Mouse (Mus musculus) hindbrain, embryonic 14.5 days (tissue): Measurements from ENCODE around the gene Lef1. TPM values are rescaled to one million over a fixed set of nuclear protein-coding genes. Genes with fewer than 3 reads are reported as not detected.

ENCODE experiments used
- ATAC-seq: fragments of 200-750 bp; cut with Nextera tagmentation; 2 replicates; pipeline ENCODE4 v1.8.0; 2017; ENCODE audit warnings: moderate number of reproducible peaks, mild to moderate bottlenecking, moderate TSS enrichment, moderate library complexity; ENCODE audit not compliant: low FRiP score
- DNase-seq: peaks from one replicate; pipeline ENCODE4 v3.0.0-alpha.2; 2015; ENCODE audit warnings: low spot score
- H3K27ac ChIP-seq: fragments of 300-500 bp; sonication (generic); 2 replicates; pipeline ENCODE4 v1.5.1; 2014; ENCODE audit warnings: mild to moderate bottlenecking, moderate library complexity
- H3K27me3 ChIP-seq: fragments of 300-500 bp; sonication (generic); 2 replicates; pipeline ENCODE4 v1.6.1; 2014; ENCODE audit warnings: mild to moderate bottlenecking, low read length, mixed read lengths; ENCODE audit not compliant: control insufficient read depth, insufficient read depth
- H3K36me3 ChIP-seq: fragments of 300-500 bp; sonication (generic); replicated peaks from 2 replicates; pipeline ENCODE4 v1.6.1; 2014; ENCODE audit not compliant: control insufficient read depth, insufficient read depth
- H3K4me1 ChIP-seq: fragments of 300-500 bp; sonication (generic); replicated peaks from 2 replicates; pipeline ENCODE4 v1.6.1; 2014; ENCODE audit warnings: antibody characterized with exemption, low read length, mixed read lengths; ENCODE audit not compliant: control insufficient read depth, insufficient read depth
- H3K4me2 ChIP-seq: fragments of 300-500 bp; sonication (generic); replicated peaks from 2 replicates; pipeline ENCODE4 v1.6.1; 2014; ENCODE audit warnings: mild to moderate bottlenecking, moderate library complexity
- H3K4me3 ChIP-seq: fragments of 300-500 bp; sonication (generic); replicated peaks from 2 replicates; pipeline ENCODE4 v1.5.1; 2014; ENCODE audit warnings: mild to moderate bottlenecking, low read length
- H3K9ac ChIP-seq: fragments of 300-500 bp; sonication (generic); 2 replicates; pipeline ENCODE4 v1.6.1; 2014
- H3K9me3 ChIP-seq: fragments of 300-500 bp; sonication (generic); 2 replicates; pipeline ENCODE4 v1.6.1; 2016; ENCODE audit warnings: low read length; ENCODE audit not compliant: control insufficient read depth
- WGBS: fragments of 180-500 bp; shearing (Covaris S2); extraction: QIAGEN DNeasy Blood & Tissue Kit; methylation state at CpG from one replicate; pipeline ENCODE4 v1.1.7; 2014; 5-methylcytosine and 5-hydroxymethylcytosine counted together
- polyA plus RNA-seq: library from polyadenylated mRNA; unstranded; fragments of >200 nt; fragmentation: Nextera tagmentation; extraction: Ambion mirVana; gene quantifications from 2 replicates; pipeline ENCODE4 v1.2.1, GENCODE M21; 2014

Lef1 gene
- 9.8 and 10.3 TPM in 2 replicates for polyA plus RNA-seq

GRCm38 (mm10) chr3:131110191-131111150 lies at the start of gene Lef1:
Gene Lef1 (plus strand): TSS chr3:131110471.
- Histone ChIP-seq H3K4me2 (peak within 1 kb of the TSS; percentile 54), H3K4me3 (peak within 1 kb of the TSS; percentile 38), H3K27me3 (peaks cover 64% of the 10 kb centered on the region), H3K9ac (peak within 1 kb of the TSS; percentile 53), H3K27ac (peak within 1 kb of the TSS; percentile 23; the same call in 1 of the 2 replicates), H3K4me1 (peaks cover 18% of the 10 kb centered on the region; the same call in 1 of the 2 replicates), H3K36me3 (no peaks in the 10 kb centered on the region), H3K9me3 (no peaks in the 10 kb centered on the region)
- ATAC-seq = no peak
- DNase-seq = peak; percentile 45
- under 1% methylated on average over 61 of the region's 69 CpGs for WGBS

DNA sequence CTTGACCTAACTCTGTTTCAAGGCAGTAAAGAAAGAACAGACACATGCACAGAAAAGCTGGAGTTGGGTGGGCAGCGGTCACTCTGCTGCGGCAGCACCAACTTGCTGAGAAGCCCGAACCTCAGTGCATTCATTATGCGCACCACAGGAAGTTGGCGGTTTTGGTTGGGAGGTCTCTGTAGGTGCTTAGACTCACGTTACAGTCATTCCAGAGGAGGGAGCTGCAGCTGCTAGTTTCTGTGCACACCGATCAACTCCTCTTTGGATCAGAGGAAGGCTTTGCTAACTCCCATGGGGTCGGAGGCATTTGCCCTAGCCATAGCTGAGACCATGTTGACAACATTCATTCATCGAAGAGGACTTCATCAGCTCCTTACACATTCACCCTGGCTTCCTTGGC lies 45.3 kb upstream of the Lef1 start:
- Histone ChIP-seq H3K27ac (no peak overlapping the region), H3K4me3 (no peak overlapping the region), H3K9me3 (no peaks in the 10 kb centered on the region), H3K4me2 (no peak overlapping the region), H3K9ac (no peak overlapping the region), H3K27me3 (no peaks in the 10 kb centered on the region), H3K36me3 (no peaks in the 10 kb centered on the region), H3K4me1 (no peaks in the 10 kb centered on the region)
- no peak for DNase-seq
- no peak for ATAC-seq
- WGBS = 84% methylated on average over 9 of the region's 9 CpGs

DNA sequence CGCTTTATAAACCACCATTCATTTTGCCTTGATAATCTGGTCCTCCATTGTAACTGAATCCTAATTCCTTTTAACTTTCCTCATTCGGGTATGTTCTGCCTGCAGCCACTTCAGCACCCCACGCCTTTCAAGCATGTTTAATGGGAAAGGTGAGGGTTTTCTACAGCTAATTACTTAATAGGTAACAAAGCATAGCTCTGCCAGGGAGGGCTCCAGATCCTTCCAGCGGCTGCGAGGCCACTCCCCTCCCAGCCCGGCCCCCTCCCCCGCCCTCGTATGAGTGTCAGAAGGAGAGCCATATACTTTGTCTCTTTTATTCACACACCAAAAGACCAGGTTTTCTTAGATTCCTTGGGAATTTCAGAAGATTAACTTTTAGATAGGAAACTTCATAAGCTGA lies 44.1 kb upstream of the Lef1 start:
- H3K4me3 ChIP-seq = no peak overlapping the region
- no peak overlapping the region for H3K27ac ChIP-seq
- H3K9me3 ChIP-seq = no peaks in the 10 kb centered on the region
- no peak for DNase-seq
- H3K4me2 ChIP-seq = no peak overlapping the region
- H3K4me1 ChIP-seq = no peaks in the 10 kb centered on the region
- 40% methylated on average over 8 of the region's 8 CpGs for WGBS
- H3K9ac ChIP-seq = no peak overlapping the region
- H3K36me3 ChIP-seq = no peaks in the 10 kb centered on the region
- no peak for ATAC-seq
- H3K27me3 ChIP-seq = no peaks in the 10 kb centered on the region

GRCm38 (mm10) chr3:131068000-131068399 lies 42.3 kb upstream of the Lef1 start:
- no peaks in the 10 kb centered on the region for H3K27me3 ChIP-seq
- DNase-seq (no peak), ATAC-seq (no peak)
- no peak overlapping the region for H3K4me3 ChIP-seq
- no peaks in the 10 kb centered on the region for H3K36me3 ChIP-seq
- no peaks in the 10 kb centered on the region for H3K9me3 ChIP-seq
- 96% methylated on average over 5 of the region's 5 CpGs for WGBS
- no peak overlapping the region for H3K27ac ChIP-seq
- H3K4me2 ChIP-seq = no peak overlapping the region
- no peaks in the 10 kb centered on the region for H3K4me1 ChIP-seq
- H3K9ac ChIP-seq = no peak overlapping the region

- Histone ChIP-seq H3K4me2 (no peak overlapping the region), H3K27me3 (no peaks in the 10 kb centered on the region), H3K9ac (no peak overlapping the region), H3K36me3 (no peaks in the 10 kb centered on the region), H3K4me1 (no peaks in the 10 kb centered on the region), H3K4me3 (no peak overlapping the region), H3K9me3 (no peaks in the 10 kb centered on the region), H3K27ac (no peak overlapping the region)
- 57% methylated on average over 7 of the region's 7 CpGs for WGBS
- DNase-seq (no peak), ATAC-seq (no peak)
These were observed 40.1 kb upstream of the Lef1 start for GRCm38 (mm10) chr3:131070210-131070609.

GRCm38 (mm10) chr3:131072661-131073060 lies 37.6 kb upstream of the Lef1 start:
- no peak overlapping the region for H3K27ac ChIP-seq
- H3K9ac ChIP-seq = no peak overlapping the region
- DNase-seq (no peak), ATAC-seq (no peak)
- no peak overlapping the region for H3K4me3 ChIP-seq
- no peaks in the 10 kb centered on the region for H3K9me3 ChIP-seq
- H3K4me2 ChIP-seq = no peak overlapping the region
- 49% methylated on average over 4 of the region's 4 CpGs for WGBS
- H3K27me3 ChIP-seq = no peaks in the 10 kb centered on the region
- no peaks in the 10 kb centered on the region for H3K4me1 ChIP-seq
- no peaks in the 10 kb centered on the region for H3K36me3 ChIP-seq

DNA sequence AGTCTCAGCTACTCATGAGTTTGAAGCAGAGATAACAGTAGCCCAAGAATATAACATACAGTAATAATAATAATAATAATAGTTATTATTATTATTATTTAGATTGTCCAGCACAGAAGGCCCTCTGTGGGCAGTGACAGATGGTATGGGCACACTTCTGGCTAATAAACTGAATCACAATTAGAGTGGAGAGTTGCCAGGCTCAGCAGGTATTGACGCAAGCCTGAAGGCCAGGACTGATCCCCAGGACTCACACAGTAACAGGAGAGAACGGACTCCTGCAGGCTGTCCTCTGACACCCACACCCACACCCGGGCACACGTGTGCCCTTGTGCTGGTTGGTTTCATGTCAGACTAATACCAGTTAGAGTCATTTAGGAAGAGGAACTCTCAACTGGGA lies 36.3 kb upstream of the Lef1 start:
- no peaks in the 10 kb centered on the region for H3K4me1 ChIP-seq
- H3K27ac ChIP-seq = no peak overlapping the region
- no peaks in the 10 kb centered on the region for H3K9me3 ChIP-seq
- no peaks in the 10 kb centered on the region for H3K36me3 ChIP-seq
- 77% methylated on average over 4 of the region's 4 CpGs for WGBS
- H3K4me3 ChIP-seq = no peak overlapping the region
- no peak for ATAC-seq
- DNase-seq = no peak
- H3K27me3 ChIP-seq = no peaks in the 10 kb centered on the region
- no peak overlapping the region for H3K4me2 ChIP-seq
- no peak overlapping the region for H3K9ac ChIP-seq

- H3K4me3 ChIP-seq = no peak overlapping the region
- H3K4me1 ChIP-seq = no peaks in the 10 kb centered on the region
- no peak overlapping the region for H3K27ac ChIP-seq
- no peaks in the 10 kb centered on the region for H3K36me3 ChIP-seq
- no peaks in the 10 kb centered on the region for H3K9me3 ChIP-seq
- no peak overlapping the region for H3K4me2 ChIP-seq
- DNase-seq (no peak), ATAC-seq (no peak)
- no peaks in the 10 kb centered on the region for H3K27me3 ChIP-seq
- no peak overlapping the region for H3K9ac ChIP-seq
- 87% methylated on average over 6 of the region's 6 CpGs for WGBS
These were observed 32.1 kb upstream of the Lef1 start for GRCm38 (mm10) chr3:131078041-131078621.

- Histone ChIP-seq H3K9me3 (no peaks in the 10 kb centered on the region), H3K27me3 (0 out of 2 replicates have a peak, but pooled peaks cover under 1% of the 10 kb centered on the region), H3K4me3 (no peak overlapping the region), H3K9ac (no peak overlapping the region), H3K36me3 (no peaks in the 10 kb centered on the region), H3K27ac (0 out of 2 replicates have a peak overlapping the region, but pooled peaks have one; percentile 38), H3K4me1 (no peaks in the 10 kb centered on the region), H3K4me2 (no peak overlapping the region)
- no peak for DNase-seq
- 68% methylated on average over 5 of the region's 5 CpGs for WGBS
- no peak for ATAC-seq
These were observed 31.6 kb upstream of the Lef1 start for GRCm38 (mm10) chr3:131078719-131079118.
